Mouse (Mus musculus) layer of hippocampus, adult 2 months (tissue): ENCODE measurements at regions not wholly inside any gene's neighbourhood (a gene's known extent, or its start where the extent isn't known, plus 50 kb on each side); places are given as distances from the start of the nearest gene placed in this dataset.
A peak's percentile ranks its signal among the peaks of the same experiment; 100 is the strongest.

Source experiments
- DNase-seq, 2 experiments: peaks; one replicate each; pipeline ENCODE4 v3.0.0; 2022; ENCODE audit warnings: low spot score in 2 of 2
- H3K27ac ChIP-seq: fragments of 200-600 bp; 2 replicates; pipeline ENCODE4 v1.8.1; 2022
- H3K4me3 ChIP-seq: fragments of 200-600 bp; 2 replicates; pipeline ENCODE4 v1.8.1; 2022; ENCODE audit warnings: mild to moderate bottlenecking
- CTCF ChIP-seq: fragments of 200-600 bp; conservative IDR thresholded peaks from 2 replicates; pipeline ENCODE4 v1.8.1; 2022; ENCODE audit warnings: antibody characterized with exemption, mild to moderate bottlenecking, moderate library complexity

DNA sequence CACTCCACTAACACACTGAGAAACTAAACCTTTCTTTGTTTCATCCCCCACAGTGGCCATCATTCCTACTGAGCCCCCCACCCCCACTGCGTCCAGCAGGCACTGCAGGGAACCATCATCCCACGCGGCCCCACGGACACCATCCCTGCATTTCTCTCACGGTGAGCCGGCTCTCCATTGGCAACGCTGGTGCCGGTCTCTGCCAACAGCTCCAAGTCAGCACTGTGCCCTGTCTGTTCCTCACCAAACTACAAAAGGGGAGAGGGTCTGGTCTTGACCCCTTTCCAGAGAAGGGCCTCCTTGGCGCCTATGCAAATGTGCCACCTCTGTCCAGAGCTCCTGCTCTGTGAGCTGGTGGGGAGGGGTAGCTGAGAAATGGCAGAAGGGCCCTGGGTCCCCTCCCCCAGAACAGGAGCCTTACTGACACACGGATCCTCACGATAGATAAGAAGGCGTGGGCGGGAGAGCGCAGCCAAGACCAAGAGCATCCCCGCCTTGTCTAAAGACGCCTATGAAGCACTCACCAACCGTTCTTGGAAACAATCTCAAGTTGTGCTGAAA lies 233.0 kb upstream of the Dio3 start:
- Histone ChIP-seq H3K27ac (peak overlapping the region; percentile 81; the same call in 1 of the 2 replicates), H3K4me3 (no peak overlapping the region)
- no peak for DNase-seq
- no peak for TF ChIP-seq CTCF

DNA sequence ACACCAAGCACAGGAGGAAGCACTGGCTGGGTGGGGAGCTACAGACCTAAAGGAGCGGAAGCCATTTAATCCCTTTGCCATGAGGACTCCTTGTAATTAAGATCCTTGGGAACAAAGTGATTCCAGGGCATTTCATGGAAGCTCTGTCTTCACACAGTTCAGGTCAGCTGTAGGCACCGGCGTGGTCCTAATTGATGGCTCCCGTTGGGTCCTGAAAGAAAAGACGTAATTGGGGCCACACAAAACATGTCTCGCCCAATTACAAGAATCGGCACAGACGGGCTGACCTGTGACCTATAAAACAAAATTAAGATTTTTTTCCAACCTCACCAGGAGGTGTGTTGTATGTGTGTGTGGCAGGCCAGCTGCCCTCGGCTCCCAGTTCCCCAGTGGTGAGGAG lies 232.3 kb upstream of the Dio3 start:
- DNase-seq: no peak
- Histone ChIP-seq H3K27ac (peak overlapping the region; percentile 81; the same call in 1 of the 2 replicates), H3K4me3 (no peak overlapping the region)
- TF ChIP-seq CTCF: no peak

DNA sequence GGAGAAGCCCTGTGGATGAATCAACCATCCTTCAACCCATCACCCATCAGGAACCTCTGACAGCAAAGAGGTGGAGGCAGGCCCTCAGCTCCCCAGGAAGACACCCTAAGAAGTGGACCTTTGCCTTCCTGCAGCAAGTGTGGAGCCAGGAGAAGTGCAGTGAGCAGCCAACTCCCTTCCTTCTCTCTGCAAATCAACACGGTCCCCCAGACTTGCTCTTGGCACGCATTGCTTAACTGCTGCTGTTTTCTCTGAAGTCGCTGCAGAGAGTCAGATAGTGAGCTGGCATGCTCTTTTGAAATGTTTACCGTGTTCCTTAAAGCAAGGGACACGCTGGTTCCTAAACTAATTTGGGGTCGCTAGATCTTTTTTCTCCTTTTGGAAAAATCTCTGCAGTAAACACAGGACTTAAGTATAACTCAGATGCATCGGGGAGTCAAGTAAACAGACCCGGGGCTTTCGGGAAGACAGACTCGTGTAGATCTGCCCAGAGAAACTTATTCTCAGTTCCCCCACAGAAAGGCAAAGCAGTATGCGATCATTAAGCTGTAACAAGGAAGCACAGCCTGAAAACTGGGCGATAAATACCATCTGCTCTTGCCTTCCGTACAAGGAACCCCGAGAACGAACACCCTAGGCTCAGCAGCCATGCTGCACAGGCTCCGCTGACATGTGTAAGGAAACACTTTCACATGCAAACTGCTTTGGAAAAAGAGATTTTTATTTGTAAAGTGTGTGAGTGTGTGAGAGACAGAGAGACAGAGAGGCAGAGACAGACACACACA lies 231.2 kb upstream of the Dio3 start:
- TF ChIP-seq CTCF: no peak
- peak overlapping the region; percentile 81 for H3K27ac ChIP-seq
- peak in 1 of 2 experiments; percentile 63 for DNase-seq

DNA sequence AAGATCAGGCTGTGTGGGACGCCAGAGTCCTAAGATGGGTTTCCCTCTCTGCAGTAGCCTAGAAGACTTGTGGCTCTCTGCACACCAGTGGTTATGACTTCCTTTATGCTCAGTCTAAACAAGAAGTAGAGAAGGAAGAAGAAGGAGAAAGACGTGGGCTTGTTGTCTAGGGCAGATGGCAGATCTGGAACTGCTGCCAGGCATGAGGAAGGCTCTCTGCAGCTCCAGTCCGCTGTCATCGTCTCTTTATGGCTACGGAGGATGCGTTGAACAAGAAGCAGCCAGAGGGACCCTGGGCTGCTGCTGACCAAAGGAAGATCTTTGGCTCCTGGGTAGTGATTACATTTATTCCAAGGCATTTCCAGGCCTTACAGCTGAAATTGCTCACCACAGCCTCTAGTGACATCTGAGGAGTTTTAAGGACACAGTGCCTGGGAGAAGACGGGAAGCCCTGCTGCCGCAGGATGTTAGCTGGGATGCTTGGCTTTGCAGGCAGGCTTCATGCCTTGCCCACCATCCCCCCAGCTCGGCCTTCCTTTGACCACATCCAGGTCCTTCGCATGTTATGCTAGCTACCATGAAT lies 229.6 kb upstream of the Dio3 start:
- H3K27ac ChIP-seq: peak overlapping the region; percentile 81; the same call in 1 of the 2 replicates
- no peak for TF ChIP-seq CTCF
- H3K4me3 ChIP-seq: no peak overlapping the region
- DNase-seq: peak in 1 of 2 experiments; percentile 60

More for the DNA sequence above, 231.2 kb upstream of the Dio3 start:
- no peak overlapping the region for H3K4me3 ChIP-seq

DNA sequence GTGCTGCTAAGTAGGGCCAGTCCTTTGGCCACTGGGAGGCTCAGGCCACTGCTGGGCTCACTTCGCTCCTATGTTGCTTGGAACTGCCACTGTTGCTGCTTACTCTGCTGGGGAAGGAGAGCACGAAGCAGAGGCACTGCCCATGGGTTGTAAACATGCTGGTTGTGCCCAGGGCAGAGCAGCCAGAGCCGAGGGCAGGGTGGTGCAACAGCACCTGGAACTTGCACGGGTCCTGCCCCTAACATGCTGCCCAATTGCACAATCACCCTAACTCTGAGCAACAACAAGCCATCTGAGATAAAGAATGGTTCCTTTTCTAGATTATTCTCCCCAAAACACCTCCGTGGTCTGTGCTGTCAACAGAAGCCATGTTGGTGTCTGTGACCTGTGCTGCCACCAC lies 219.5 kb upstream of the Dio3 start:
- no peak for DNase-seq
- no peak overlapping the region for H3K4me3 ChIP-seq
- TF ChIP-seq CTCF: no peak

DNA sequence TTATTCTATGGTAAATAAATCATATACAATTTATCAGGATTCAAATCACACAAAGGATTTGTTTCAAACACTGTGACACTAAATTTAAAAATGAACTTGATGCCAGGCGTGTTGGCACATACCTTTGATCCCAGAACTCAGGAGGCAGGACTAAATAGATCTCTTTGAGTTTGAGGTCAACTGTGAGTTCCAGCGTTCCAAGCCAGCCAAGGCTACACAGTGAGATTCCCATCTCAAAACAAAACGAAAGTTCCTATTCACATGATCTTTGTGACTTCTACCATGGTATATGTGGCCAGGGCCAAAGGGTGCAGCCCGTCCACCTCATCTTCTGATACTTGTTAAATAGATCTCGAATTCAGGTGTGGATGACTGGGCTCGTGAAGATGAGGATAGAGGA lies 216.9 kb upstream of the Dio3 start:
- H3K27ac ChIP-seq: no peak overlapping the region
- TF ChIP-seq CTCF: no peak
- DNase-seq: no peak
- no peak overlapping the region for H3K4me3 ChIP-seq

More for the DNA sequence above, 219.5 kb upstream of the Dio3 start:
- no peak overlapping the region for H3K27ac ChIP-seq

DNA sequence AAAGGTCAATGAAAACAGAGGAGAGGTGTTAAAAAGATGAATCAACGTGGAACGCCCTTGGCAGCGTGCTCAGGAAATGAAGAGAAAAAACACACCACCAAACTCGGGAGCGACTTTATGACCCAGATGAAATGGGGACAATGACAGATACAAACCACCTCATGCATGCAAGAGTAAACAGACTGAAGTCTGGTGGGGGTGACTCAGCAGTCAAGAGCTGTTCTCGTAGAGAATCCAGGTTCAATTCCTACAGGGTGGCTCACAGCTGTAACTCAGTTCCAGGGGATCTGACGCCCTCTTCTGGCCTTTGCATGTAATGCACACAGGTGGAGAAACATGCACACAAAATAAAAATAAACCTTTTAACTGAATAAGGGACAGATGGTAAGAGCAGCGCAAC lies 215.9 kb upstream of the Dio3 start:
- H3K27ac ChIP-seq: no peak overlapping the region
- H3K4me3 ChIP-seq: no peak overlapping the region
- peak; percentile 52 for TF ChIP-seq CTCF
- no peak for DNase-seq

DNA sequence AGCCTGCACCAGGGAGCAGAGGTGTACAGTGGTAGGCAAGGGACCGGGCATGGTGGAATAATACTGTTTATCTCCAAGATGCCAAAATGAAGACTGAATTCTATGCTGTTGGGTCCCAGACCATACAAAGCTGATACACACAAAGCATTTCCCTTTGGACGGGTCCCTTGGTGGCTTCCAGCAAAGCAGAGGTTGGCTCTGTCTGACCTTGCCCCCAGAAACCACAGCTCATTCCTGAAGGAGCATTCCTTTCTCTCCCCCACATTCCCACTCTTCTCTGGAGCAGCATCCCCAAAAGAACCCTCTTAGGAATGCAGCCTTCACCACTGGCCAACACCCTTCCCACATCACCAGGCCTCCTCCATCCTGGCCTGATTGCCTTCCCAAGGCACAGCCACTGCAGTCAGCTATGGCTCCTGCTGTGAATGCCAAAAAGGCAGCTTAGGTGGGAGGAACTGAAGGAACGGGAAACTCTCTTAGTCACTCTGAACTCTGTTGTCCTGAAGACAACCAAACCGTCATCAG lies 212.4 kb upstream of the Dio3 start:
- no peak for TF ChIP-seq CTCF
- no peak overlapping the region for H3K4me3 ChIP-seq
- no peak overlapping the region for H3K27ac ChIP-seq
- no peak for DNase-seq

DNA sequence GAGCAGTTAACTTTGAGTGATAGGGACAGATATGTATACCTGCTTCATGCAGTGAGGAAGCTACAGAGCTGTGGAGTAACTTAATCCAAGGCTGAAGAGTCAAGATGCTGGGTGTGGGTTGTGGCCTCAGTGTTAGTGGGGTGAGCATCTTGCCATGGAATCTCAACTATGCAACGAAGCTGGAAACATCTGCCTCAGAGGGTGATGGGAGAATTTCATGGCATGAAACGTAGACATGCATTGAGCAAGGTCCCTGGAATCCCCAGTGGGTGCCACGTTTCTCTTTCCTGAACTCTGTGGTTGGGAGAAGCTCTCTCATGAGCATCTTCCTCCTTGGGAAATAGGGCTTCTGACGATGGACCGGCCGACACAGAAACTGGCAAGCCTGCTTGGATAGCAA lies 208.4 kb upstream of the Dio3 start:
- Histone ChIP-seq H3K4me3 (no peak overlapping the region), H3K27ac (no peak overlapping the region)
- no peak for TF ChIP-seq CTCF
- no peak for DNase-seq

DNA sequence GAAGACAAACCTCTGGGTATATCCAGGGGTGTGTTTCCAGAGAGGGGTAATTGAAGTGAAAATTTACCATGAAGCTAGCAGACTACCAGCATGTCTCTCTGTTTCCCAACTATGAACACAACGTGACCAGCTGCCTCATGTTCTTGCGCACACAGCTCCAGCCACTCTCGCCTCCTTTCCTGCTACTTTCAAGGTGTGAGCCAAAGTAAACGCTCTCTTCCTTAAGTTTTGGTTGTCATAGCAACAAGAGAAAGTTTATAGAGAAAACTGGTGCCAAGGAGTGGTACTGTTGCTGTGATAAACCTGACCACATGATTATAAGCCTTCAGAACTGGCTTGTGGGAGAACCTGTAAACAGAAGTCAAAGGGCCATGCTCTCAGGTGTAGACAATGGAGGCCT lies 207.0 kb upstream of the Dio3 start:
- no peak for DNase-seq
- no peak for TF ChIP-seq CTCF
- Histone ChIP-seq H3K27ac (no peak overlapping the region), H3K4me3 (no peak overlapping the region)

DNA sequence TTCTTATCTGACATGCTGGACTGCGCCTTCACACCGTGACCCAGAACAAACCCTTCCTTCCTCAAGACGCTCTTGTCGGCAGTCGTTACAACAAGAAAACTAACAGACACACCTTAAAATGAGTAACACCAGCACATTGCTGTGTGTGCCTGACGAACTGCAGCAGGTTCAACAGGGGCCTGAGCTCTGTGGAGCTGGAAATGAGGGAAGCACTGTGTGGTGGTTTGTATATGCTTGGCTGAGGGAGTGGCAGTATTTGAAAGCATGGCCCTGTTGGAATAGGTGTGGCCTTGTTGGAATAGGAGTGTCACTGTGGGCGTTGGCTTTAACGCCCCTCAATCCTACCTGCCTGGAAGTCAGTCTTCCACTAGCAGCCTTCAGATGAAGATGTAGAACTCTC lies 203.9 kb upstream of the Dio3 start:
- no peak for DNase-seq
- Histone ChIP-seq H3K27ac (no peak overlapping the region), H3K4me3 (no peak overlapping the region)
- TF ChIP-seq CTCF: no peak

DNA sequence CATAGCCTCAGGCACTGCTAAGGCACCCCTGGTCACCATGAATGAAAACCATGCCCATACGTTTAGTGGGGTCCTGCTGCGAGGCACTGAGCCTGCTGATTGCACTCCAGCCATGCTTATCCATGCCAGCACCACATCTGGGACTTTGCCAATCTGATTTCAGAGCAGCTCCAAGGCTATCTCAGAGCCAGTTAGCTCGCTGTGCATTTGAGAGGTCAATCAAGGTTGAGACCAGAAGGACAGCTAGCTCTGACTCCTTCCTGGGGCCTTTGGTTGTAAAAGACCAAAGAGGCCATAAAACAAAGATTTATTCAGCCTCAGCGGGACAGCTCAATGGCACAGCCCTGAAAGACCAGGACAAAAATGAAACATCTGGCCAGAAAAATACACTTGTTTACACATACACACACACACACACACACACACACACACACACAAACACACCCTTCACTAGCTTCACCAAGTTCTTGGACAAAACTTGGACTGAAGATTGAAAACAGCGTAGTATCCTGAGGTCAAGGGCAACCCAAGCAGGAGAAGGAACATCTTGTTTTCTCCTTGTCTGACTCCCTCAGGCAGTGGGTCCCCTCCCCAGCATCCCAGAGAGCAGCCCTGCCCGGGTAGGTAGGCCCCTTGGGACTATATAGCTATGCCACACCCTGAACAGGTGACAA lies 201.5 kb upstream of the Dio3 start:
- no peak for TF ChIP-seq CTCF
- DNase-seq: no peak
- H3K27ac ChIP-seq: no peak overlapping the region
- no peak overlapping the region for H3K4me3 ChIP-seq

DNA sequence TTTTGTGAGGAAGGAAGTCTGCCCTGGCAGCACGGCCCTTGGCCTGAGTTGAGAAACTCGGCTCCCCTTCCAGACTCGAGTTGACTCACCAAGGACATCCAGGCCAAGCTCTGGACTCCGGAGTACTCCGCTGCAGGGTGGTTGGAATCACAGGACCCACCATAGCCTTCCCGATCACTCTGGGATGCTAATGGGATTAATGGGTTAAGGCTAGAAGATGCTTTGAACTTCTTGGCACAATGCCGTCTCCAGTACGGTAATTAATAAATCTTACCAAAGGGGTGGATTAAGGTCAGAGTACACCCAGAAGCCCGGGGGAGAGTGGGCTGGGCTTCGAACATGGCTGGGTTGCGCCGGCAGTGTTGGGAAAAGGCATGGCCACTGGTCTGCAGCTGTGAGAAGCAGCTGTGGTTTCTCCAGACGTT lies 200.8 kb upstream of the Dio3 start:
- no peak for DNase-seq
- TF ChIP-seq CTCF: no peak
- Histone ChIP-seq H3K4me3 (no peak overlapping the region), H3K27ac (no peak overlapping the region)
